Mouse (Mus musculus) small intestine, adult 2 months (tissue): ENCODE data around the gene Lrch1.

Source experiments
- CTCF ChIP-seq: fragments of 200-500 bp; IDR thresholded peaks from 2 replicates; pipeline ENCODE4 v1.5.1; 2012; ENCODE audit warnings: low read depth, mild to moderate bottlenecking, control low read depth, inconsistent platforms, low read length, moderate library complexity, mixed read lengths; ENCODE audit not compliant: insufficient replicate concordance, insufficient read length; ENCODE audit errors: extremely low read depth
- POLR2A ChIP-seq: fragments of 200-500 bp; IDR thresholded peaks from 2 replicates; pipeline ENCODE4 v1.6.1; 2012; ENCODE audit warnings: low read depth, mild to moderate bottlenecking, control low read depth, inconsistent platforms, low read length, moderate library complexity

GRCm38 (mm10) chr14:74868902-74869230 is 78.8 kb downstream of the Lrch1 start:
- TF ChIP-seq POLR2A, result no peak
- TF ChIP-seq CTCF, result no peak
